Mouse (Mus musculus): Measurements from ENCODE around the gene AI837181.
"Not testable (repeated sequence)": the region's sequence is repeated elsewhere in the genome, so short reads cannot be mapped to it uniquely, and the experiment has no call there.

AI837181 gene

GRCm38 (mm10) chr19:5424782-5425741, at the start of gene AI837181, which contains the start of gene Drap1:
AI837181 (plus strand) TSS chr19:5425144.
Drap1 (minus strand) TSS chr19:5424979.
- peak; percentile 92 for DNase-seq (ENCODE audit: low read depth, low spot score)

- no peak for DNase-seq (ENCODE audit: low read depth, low spot score)
Observed at GRCm38 (mm10) chr19:5377446-5377845, 47.5 kb upstream of the AI837181 start.

- DNase-seq (ENCODE audit: low read depth, low spot score), result no peak
Observed at GRCm38 (mm10) chr19:5383326-5383725, 41.6 kb upstream of the AI837181 start.

- no peak for DNase-seq (ENCODE audit: low read depth, low spot score)
Observed at GRCm38 (mm10) chr19:5384715-5385114, 40.2 kb upstream of the AI837181 start.

- DNase-seq (ENCODE audit: low read depth, low spot score), result no peak
Observed at GRCm38 (mm10) chr19:5388011-5388441, 36.9 kb upstream of the AI837181 start.

GRCm38 (mm10) chr19:5388588-5389242, 36.2 kb upstream of the AI837181 start, which contains the start of gene Sart1:
Sart1 (minus strand) TSS chr19:5388703.
- DNase-seq (ENCODE audit: low read depth, low spot score), result peak; percentile 93

GRCm38 (mm10) chr19:5389647-5390046, 35.3 kb upstream of the AI837181 start:
- no peak for DNase-seq (ENCODE audit: low read depth, low spot score)

- DNase-seq (ENCODE audit: low read depth, low spot score), result no peak
Observed at GRCm38 (mm10) chr19:5390416-5390815, 34.5 kb upstream of the AI837181 start.

- DNase-seq (ENCODE audit: low read depth, low spot score), result no peak
Observed at GRCm38 (mm10) chr19:5392892-5393291, 32.1 kb upstream of the AI837181 start.

GRCm38 (mm10) chr19:5394168-5394567, 30.8 kb upstream of the AI837181 start:
- no peak for DNase-seq (ENCODE audit: low read depth, low spot score)

GRCm38 (mm10) chr19:5395371-5395770, 29.6 kb upstream of the AI837181 start:
- DNase-seq (ENCODE audit: low read depth, low spot score), result no peak

GRCm38 (mm10) chr19:5401073-5401472, 23.9 kb upstream of the AI837181 start:
- DNase-seq (ENCODE audit: low read depth, low spot score), result not testable (repeated sequence)

- no peak for DNase-seq (ENCODE audit: low read depth, low spot score)
Observed at GRCm38 (mm10) chr19:5402293-5402692, 22.7 kb upstream of the AI837181 start, which contains the start of gene Tsga10ip. Tsga10ip (minus strand) TSS chr19:5402526.

- no peak for DNase-seq (ENCODE audit: low read depth, low spot score)
Observed at GRCm38 (mm10) chr19:5405924-5406323, 19.0 kb upstream of the AI837181 start.

- DNase-seq (ENCODE audit: low read depth, low spot score), result peak; percentile 42
Observed at GRCm38 (mm10) chr19:5406531-5407126, 18.3 kb upstream of the AI837181 start.

- peak; percentile 71 for DNase-seq (ENCODE audit: low read depth, low spot score)
Observed at GRCm38 (mm10) chr19:5407133-5407532, 17.8 kb upstream of the AI837181 start.

- DNase-seq (ENCODE audit: low read depth, low spot score), result no peak
Observed at GRCm38 (mm10) chr19:5408057-5409001, 16.6 kb upstream of the AI837181 start.

- no peak for DNase-seq (ENCODE audit: low read depth, low spot score)
Observed at GRCm38 (mm10) chr19:5409068-5409467, 15.9 kb upstream of the AI837181 start.

GRCm38 (mm10) chr19:5410641-5411040, 14.3 kb upstream of the AI837181 start:
- DNase-seq (ENCODE audit: low read depth, low spot score), result no peak

- no peak for DNase-seq (ENCODE audit: low read depth, low spot score)
Observed at GRCm38 (mm10) chr19:5411961-5412360, 13.0 kb upstream of the AI837181 start.

- no peak for DNase-seq (ENCODE audit: low read depth, low spot score)
Observed at GRCm38 (mm10) chr19:5413840-5414239, 11.1 kb upstream of the AI837181 start.
